Mouse (Mus musculus): ENCODE measurements around the gene Ppox.

GRCm38 (mm10) chr1:171295063-171295402 is 14.0 kb upstream of the Ppox start:
- TF ChIP-seq POLR2A (IDR thresholded peaks at IDR 0.05; ENCODE audit: low read depth, low read length) (no peak), CTCF (conservative IDR thresholded peaks at IDR 0.05; ENCODE audit: insufficient read depth, insufficient read length, low read depth, low read length) (no peak)

All from kidney, adult 2 months (tissue).